Mouse (Mus musculus) bone marrow, adult 2 months (tissue): ENCODE data around the gene Itch. TPM values are rescaled to one million over a fixed set of nuclear protein-coding genes. Genes with fewer than 3 reads are reported as not detected.

Source experiments
- H3K27ac ChIP-seq: fragments of 200-500 bp; 2 replicates; pipeline ENCODE4 v1.5.1; 2012; ENCODE audit warnings: low read depth, mild to moderate bottlenecking, control low read depth, inconsistent platforms, low read length; ENCODE audit not compliant: control insufficient read depth, poor library complexity, insufficient read depth
- H3K4me1 ChIP-seq: fragments of 200-500 bp; 2 replicates; pipeline ENCODE4 v1.6.1; 2011; ENCODE audit warnings: low read length; ENCODE audit not compliant: control insufficient read depth, insufficient read depth
- H3K4me3 ChIP-seq: fragments of 200-500 bp; replicated peaks from 2 replicates; pipeline ENCODE3; 2011; ENCODE audit warnings: mild to moderate bottlenecking, low read depth, low read length, control low read depth; ENCODE audit not compliant: control insufficient read depth
- CTCF ChIP-seq: fragments of 200-500 bp; IDR thresholded peaks from 2 replicates; pipeline ENCODE4 v1.5.1; 2011; ENCODE audit warnings: low read length, control low read depth; ENCODE audit not compliant: control insufficient read depth, insufficient read depth
- POLR2A ChIP-seq: fragments of 200-500 bp; IDR thresholded peaks from 2 replicates; pipeline ENCODE4 v1.6.1; 2011; ENCODE audit warnings: low read depth, mild to moderate bottlenecking, control low read depth, low read length, borderline replicate concordance; ENCODE audit not compliant: control insufficient read depth
- WGBS: fragments of 180-500 bp; shearing (Covaris S2); methylation state at CpG from one replicate; pipeline ENCODE4 v1.1.7; 2018; 5-methylcytosine and 5-hydroxymethylcytosine counted together
- polyA plus RNA-seq: library from polyadenylated mRNA; stranded (reverse); fragments of >200 nt; gene quantifications from 2 replicates; pipeline ENCODE4 v1.2.4, GENCODE M21; 2011; ENCODE audit warnings: low replicate concordance; ENCODE audit not compliant: missing spikeins, insufficient read depth, insufficient read length

Itch gene
- 12.4 and 21.0 TPM in 2 replicates for polyA plus RNA-seq

- peaks cover 7% of the 10 kb centered on the region for H3K4me1 ChIP-seq
- peak within 1 kb of the TSS; percentile 99 for H3K4me3 ChIP-seq
- TF ChIP-seq CTCF (no peak), POLR2A (peak; percentile 96)
- 3% methylated on average over 57 of the region's 65 CpGs for WGBS
- peak within 1 kb of the TSS; percentile 83 for H3K27ac ChIP-seq
Observed at GRCm38 (mm10) chr2:155133011-155133976, at the start of gene Itch. TSS of gene Itch (plus strand) at chr2:155133509.

DNA sequence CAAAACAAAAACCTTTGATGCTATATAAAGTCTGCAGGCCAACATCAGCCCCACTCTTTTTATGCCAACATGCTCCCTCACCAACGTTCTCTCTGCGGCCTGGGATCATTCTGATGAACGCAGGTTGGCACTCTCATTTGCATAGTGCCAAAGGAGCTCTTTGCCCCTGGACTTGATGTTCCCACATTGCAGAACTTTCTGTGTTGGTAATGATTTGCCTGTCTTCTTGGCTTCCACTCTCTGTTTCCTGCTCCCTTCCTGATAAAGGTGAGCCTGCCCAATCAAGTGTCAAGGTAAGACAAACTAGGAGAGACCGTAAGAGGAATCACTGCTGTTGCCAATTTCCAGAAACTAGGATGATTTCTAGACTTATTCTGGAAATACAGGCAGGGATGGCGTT is 48.8 kb upstream of the Itch start:
- 91% methylated on average over 5 of the region's 5 CpGs for WGBS
- H3K4me1 ChIP-seq = no peaks in the 10 kb centered on the region; the same call in none of the 2 replicates
- H3K4me3 ChIP-seq = no peak overlapping the region
- TF ChIP-seq POLR2A = no peak
- TF ChIP-seq CTCF = no peak
- H3K27ac ChIP-seq = no peak overlapping the region

- TF ChIP-seq CTCF (no peak), POLR2A (no peak)
- WGBS = 86% methylated on average over 5 of the region's 5 CpGs
- Histone ChIP-seq H3K4me3 (no peak overlapping the region), H3K4me1 (no peaks in the 10 kb centered on the region; the same call in none of the 2 replicates), H3K27ac (no peak overlapping the region)
Observed at GRCm38 (mm10) chr2:155086328-155086727, 47.0 kb upstream of the Itch start.

DNA sequence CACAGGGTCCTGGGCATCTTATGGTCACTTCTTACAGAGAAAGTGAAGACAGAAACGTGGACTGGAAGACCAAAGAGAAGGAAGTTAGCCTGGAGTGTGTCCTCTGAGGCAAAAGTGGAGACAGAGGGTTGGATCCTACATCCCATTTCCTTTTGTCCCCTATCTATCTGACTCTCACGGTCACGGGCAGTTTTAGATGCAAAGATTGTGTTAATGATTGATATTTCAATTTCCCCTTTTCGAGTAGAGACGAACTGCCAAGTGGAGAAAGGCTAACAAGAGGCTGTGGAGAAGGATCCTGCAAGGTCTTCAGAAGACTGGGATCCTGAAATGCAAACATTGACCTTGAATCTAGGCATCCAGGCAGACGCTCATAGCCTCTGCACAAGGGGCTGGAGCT is 45.0 kb upstream of the Itch start:
- peaks cover under 1% of the 10 kb centered on the region for H3K4me1 ChIP-seq

DNA sequence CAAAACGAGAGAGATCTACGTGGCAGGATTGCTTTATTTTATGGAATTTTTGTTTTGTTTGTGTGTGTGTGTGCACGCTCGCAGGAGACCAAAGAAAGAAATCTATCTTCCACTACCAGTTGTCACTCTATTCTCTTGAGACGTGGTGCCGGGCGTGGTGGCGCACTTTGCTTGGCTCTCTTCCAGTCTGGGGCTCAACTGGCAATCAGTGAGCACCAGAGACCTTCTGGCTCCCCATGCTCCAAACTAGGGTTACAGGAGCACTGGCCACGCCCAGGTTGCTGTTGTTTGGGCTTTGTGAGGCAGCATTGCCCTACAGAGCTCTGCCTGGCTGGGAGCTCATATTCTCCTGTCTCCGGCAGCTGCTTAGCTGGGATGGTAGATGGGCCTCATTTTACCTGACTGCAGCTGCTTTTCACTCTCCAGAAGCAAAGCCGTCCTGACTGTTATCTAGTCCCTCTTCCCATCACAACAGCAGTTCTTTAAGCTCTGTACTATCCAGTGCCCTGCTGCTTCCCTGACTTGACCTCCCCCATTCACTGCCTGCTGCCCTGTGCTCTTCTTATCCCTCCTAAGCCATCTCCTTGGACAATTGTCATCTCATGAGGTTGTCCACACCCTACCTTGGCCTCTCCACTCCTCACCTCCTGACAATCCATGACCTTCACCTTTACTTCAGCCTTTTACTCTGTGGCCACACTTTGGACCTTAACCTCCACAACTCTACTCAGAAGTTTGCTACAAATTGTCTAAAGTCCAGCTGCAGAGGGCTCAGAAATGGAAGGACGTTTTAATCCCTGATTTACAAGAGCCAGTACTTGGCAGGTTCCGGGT is 42.2 kb upstream of the Itch start:
- Histone ChIP-seq H3K4me1 (peaks cover 2% of the 10 kb centered on the region), H3K27ac (peak overlapping the region; percentile 3), H3K4me3 (no peak overlapping the region)
- WGBS = 48% methylated on average over 13 of the region's 13 CpGs
- TF ChIP-seq POLR2A = no peak
- TF ChIP-seq CTCF = no peak

More for the DNA sequence above, 45.0 kb upstream of the Itch start:
- H3K4me3 ChIP-seq = no peak overlapping the region
- WGBS = 37% methylated on average over 6 of the region's 6 CpGs
- H3K27ac ChIP-seq = no peak overlapping the region
- TF ChIP-seq CTCF = no peak
- TF ChIP-seq POLR2A = no peak

- WGBS = 77% methylated on average over 3 of the region's 3 CpGs
- peaks cover 2% of the 10 kb centered on the region for H3K4me1 ChIP-seq
- TF ChIP-seq POLR2A = no peak
- TF ChIP-seq CTCF = no peak
- no peak overlapping the region for H3K27ac ChIP-seq
- no peak overlapping the region for H3K4me3 ChIP-seq
Observed at GRCm38 (mm10) chr2:155091743-155092075, 41.6 kb upstream of the Itch start.

DNA sequence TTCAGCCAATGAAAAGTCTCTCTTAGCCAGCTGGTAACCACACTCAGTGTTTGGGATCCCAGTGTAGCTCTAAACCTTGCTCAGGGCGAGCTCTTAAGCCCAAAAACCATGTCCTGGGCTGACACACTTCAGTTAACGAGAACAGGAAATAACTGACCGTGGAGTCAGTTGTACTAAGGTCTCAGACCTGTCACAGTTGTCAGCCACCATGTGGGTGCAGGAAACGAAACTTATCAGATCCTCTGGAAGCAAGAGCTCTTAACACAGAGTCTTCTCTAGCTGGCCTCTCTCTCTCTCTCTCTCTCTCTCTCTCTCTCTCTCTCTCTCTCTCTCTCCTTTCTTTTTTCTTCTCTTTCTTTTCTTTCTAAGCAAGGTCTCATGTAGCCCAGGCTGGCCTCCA is 39.9 kb upstream of the Itch start:
- 5% methylated on average over 4 of the region's 4 CpGs for WGBS
- no peak for TF ChIP-seq POLR2A
- no peak for TF ChIP-seq CTCF
- Histone ChIP-seq H3K4me3 (no peak overlapping the region), H3K4me1 (peaks cover 2% of the 10 kb centered on the region), H3K27ac (no peak overlapping the region)

DNA sequence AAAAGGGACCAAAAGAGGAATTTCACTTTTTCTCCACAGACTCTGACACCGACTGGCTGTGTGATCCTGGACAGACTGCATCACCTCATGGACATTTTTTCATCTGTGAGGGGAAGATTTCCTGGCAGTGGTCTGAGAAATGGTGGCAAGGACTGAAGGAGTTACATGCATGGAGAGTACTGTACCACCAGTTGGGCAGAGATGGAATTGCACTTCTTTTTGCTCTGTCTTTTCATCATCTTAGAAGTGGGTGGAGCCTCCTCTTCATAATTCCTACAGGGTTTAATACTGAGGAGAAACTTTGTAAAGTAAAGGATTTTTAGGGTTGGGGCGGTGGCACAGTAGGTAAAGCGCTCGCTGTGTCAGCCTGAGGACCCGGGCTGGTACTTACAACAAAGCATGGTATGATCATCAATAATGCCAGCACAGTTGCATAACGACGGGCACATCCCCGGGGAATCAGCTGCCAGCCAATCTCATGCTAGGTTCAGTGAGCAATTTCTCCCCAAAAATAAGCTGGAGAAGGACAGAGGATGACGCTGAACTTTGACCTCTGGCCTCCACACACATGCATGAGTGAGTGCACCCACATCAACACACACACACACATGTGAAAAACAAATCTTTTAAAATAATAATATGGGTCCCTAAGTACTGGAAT is 34.5 kb upstream of the Itch start:
- TF ChIP-seq POLR2A (no peak), CTCF (no peak)
- peaks cover 4% of the 10 kb centered on the region for H3K4me1 ChIP-seq
- no peak overlapping the region for H3K27ac ChIP-seq
- 87% methylated on average over 9 of the region's 9 CpGs for WGBS
- no peak overlapping the region for H3K4me3 ChIP-seq

DNA sequence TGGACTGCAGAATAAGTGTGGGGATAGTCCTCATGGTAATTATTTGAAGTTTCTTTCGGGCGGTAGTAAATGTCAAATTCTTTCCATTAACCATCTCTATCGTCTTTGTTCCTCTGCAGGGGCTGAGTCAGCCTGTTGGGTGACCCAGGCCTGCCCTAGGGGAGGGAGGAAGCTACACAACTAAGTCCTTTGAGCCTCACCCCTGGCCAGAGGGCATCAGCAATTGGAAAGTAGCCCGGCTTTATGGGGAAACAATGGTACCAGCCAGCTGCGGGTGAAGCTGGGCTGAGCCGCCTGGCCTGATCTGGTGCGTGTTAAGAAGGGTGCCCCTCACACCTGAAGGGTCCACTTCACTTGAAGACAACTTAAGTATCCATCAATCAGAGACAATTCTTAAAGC is 33.9 kb upstream of the Itch start:
- H3K4me3 ChIP-seq = no peak overlapping the region
- TF ChIP-seq CTCF (no peak), POLR2A (no peak)
- no peak overlapping the region for H3K27ac ChIP-seq
- WGBS = 82% methylated on average over 7 of the region's 7 CpGs
- peaks cover 4% of the 10 kb centered on the region for H3K4me1 ChIP-seq
